Mouse (Mus musculus) lung, embryonic 14.5 days (tissue): ENCODE measurements at regions not wholly inside any gene's neighbourhood (a gene's known extent, or its start where the extent isn't known, plus 50 kb on each side); places are given as distances from the start of the nearest gene placed in this dataset.
"Not testable (repeated sequence)": the region's sequence is repeated elsewhere in the genome, so short reads cannot be mapped to it uniquely, and the experiment has no call there.

ENCODE experiments used
- ATAC-seq: fragments of 200-750 bp; cut with Nextera tagmentation; 2 replicates; pipeline ENCODE4 v1.8.0; 2017; ENCODE audit warnings: mild to moderate bottlenecking, moderate TSS enrichment, moderate library complexity; ENCODE audit not compliant: insufficient read depth
- DNase-seq: peaks from one replicate; pipeline ENCODE4 v3.0.0-alpha.2; 2015
- H3K27ac ChIP-seq: fragments of 300-500 bp; sonication (generic); 2 replicates; pipeline ENCODE4 v1.5.1; 2014; ENCODE audit warnings: low read depth, mild to moderate bottlenecking, moderate library complexity
- H3K27me3 ChIP-seq: fragments of 300-500 bp; sonication (generic); 2 replicates; pipeline ENCODE4 v1.6.1; 2014; ENCODE audit warnings: low read length, control low read depth; ENCODE audit not compliant: insufficient read depth
- H3K36me3 ChIP-seq: fragments of 300-500 bp; sonication (generic); 2 replicates; pipeline ENCODE4 v1.6.1; 2014; ENCODE audit warnings: control low read depth; ENCODE audit not compliant: insufficient read depth
- H3K4me1 ChIP-seq: fragments of 300-500 bp; sonication (generic); 2 replicates; pipeline ENCODE4 v1.6.1; 2014; ENCODE audit warnings: antibody characterized with exemption, control low read depth; ENCODE audit not compliant: insufficient read depth
- H3K4me2 ChIP-seq: fragments of 300-500 bp; sonication (generic); 2 replicates; pipeline ENCODE4 v1.6.1; 2014; ENCODE audit warnings: mild to moderate bottlenecking
- H3K4me3 ChIP-seq: fragments of 300-500 bp; sonication (generic); 2 replicates; pipeline ENCODE4 v1.5.1; 2014; ENCODE audit warnings: low read depth, low read length
- H3K9ac ChIP-seq: fragments of 300-500 bp; sonication (generic); 2 replicates; pipeline ENCODE4 v1.6.1; 2014
- H3K9me3 ChIP-seq: fragments of 300-500 bp; sonication (generic); 2 replicates; pipeline ENCODE4 v1.6.1; 2016; ENCODE audit warnings: low read depth, low read length, control low read depth
- CTCF ChIP-seq: IDR thresholded peaks from 2 replicates; pipeline ENCODE4 v1.5.1; 2016; ENCODE audit warnings: antibody characterized with exemption, low read depth
- WGBS: fragments of 180-500 bp; shearing (Covaris S2); extraction: QIAGEN DNeasy Blood & Tissue Kit; methylation state at CpG from one replicate; pipeline ENCODE4 v1.1.7; 2014; 5-methylcytosine and 5-hydroxymethylcytosine counted together

- H3K27me3 ChIP-seq = no peaks in the 10 kb centered on the region
- H3K9ac ChIP-seq = no peak overlapping the region
- no peak for ATAC-seq
- no peak for DNase-seq
- 85% methylated on average over 3 of the region's 3 CpGs for WGBS
- H3K36me3 ChIP-seq = no peaks in the 10 kb centered on the region
- no peaks in the 10 kb centered on the region for H3K4me1 ChIP-seq
- H3K9me3 ChIP-seq = no peaks in the 10 kb centered on the region; the same call in 1 of the 2 replicates
- H3K4me2 ChIP-seq = peak overlapping the region; percentile 41
- no peak overlapping the region for H3K4me3 ChIP-seq
- no peak for TF ChIP-seq CTCF
- no peak overlapping the region for H3K27ac ChIP-seq
These were observed 211.9 kb downstream of the Fgf9 start for GRCm38 (mm10) chr14:58282264-58282663.

DNA sequence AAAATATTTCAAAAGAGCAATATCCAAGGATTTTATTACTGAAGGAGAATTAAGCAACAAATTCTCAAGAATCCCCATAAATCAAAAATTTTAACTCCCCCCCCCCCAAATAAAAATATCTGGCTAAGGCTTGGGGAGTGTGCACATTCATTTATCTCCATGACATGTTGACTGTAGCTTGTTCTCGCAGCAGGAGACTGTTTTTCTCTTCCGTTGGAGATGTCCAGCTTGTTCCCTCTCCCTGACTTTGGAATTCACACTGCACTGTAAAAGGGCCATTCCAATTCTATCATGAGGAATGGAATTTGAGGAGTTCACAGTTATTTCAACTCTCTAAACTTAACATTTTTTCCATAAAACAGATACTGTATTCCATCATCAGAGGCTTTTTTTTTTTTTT is 204.1 kb downstream of the Fgf9 start:
- H3K4me3 ChIP-seq, H3K27me3 ChIP-seq, H3K4me1 ChIP-seq, H3K27ac ChIP-seq, H3K36me3 ChIP-seq, H3K9ac ChIP-seq, H3K9me3 ChIP-seq, ATAC-seq, DNase-seq, H3K4me2 ChIP-seq: not testable (repeated sequence)
- WGBS = 23% methylated on average over 2 of the region's 2 CpGs

GRCm38 (mm10) chr14:58273693-58274419 is 203.5 kb downstream of the Fgf9 start:
- ATAC-seq (peak; percentile 85), DNase-seq (peak; percentile 71)
- no peak overlapping the region for H3K9ac ChIP-seq
- H3K4me3 ChIP-seq = no peak overlapping the region
- H3K9me3 ChIP-seq = no peaks in the 10 kb centered on the region
- H3K4me1 ChIP-seq = 0 out of 2 replicates have a peak, but pooled peaks cover 4% of the 10 kb centered on the region
- H3K4me2 ChIP-seq = no peak overlapping the region
- H3K36me3 ChIP-seq = no peaks in the 10 kb centered on the region
- 0 out of 2 replicates have a peak, but pooled peaks have one; percentile 2 for TF ChIP-seq CTCF
- WGBS = 46% methylated on average over 10 of the region's 10 CpGs
- H3K27me3 ChIP-seq = no peaks in the 10 kb centered on the region
- no peak overlapping the region for H3K27ac ChIP-seq

GRCm38 (mm10) chr14:58265373-58265772 is 195.0 kb downstream of the Fgf9 start:
- H3K4me3 ChIP-seq = no peak overlapping the region
- no peaks in the 10 kb centered on the region for H3K27me3 ChIP-seq
- no peaks in the 10 kb centered on the region for H3K36me3 ChIP-seq
- no peak overlapping the region for H3K9ac ChIP-seq
- 7% methylated on average over 7 of the region's 7 CpGs for WGBS
- H3K4me2 ChIP-seq = no peak overlapping the region
- no peak overlapping the region for H3K27ac ChIP-seq
- no peaks in the 10 kb centered on the region for H3K9me3 ChIP-seq
- DNase-seq (peak; percentile 74), ATAC-seq (peak; percentile 71; the same call in 1 of the 2 replicates)
- TF ChIP-seq CTCF = no peak
- H3K4me1 ChIP-seq = peaks cover 10% of the 10 kb centered on the region; the same call in 1 of the 2 replicates

GRCm38 (mm10) chr14:58264401-58264800 is 194.1 kb downstream of the Fgf9 start:
- Histone ChIP-seq H3K4me1 (peaks cover 10% of the 10 kb centered on the region; the same call in 1 of the 2 replicates), H3K36me3 (no peaks in the 10 kb centered on the region), H3K9ac (no peak overlapping the region), H3K27me3 (no peaks in the 10 kb centered on the region), H3K4me2 (no peak overlapping the region), H3K27ac (no peak overlapping the region), H3K4me3 (no peak overlapping the region), H3K9me3 (no peaks in the 10 kb centered on the region)
- DNase-seq (no peak), ATAC-seq (no peak)
- no peak for TF ChIP-seq CTCF
- 72% methylated on average over 7 of the region's 7 CpGs for WGBS

- peak overlapping the region; percentile 42 for H3K27ac ChIP-seq
These were observed 183.1 kb downstream of the Fgf9 start for GRCm38 (mm10) chr14:58253369-58253968.

GRCm38 (mm10) chr14:58225869-58226268 is 155.5 kb downstream of the Fgf9 start:
- DNase-seq (no peak), ATAC-seq (no peak)
- H3K4me1 ChIP-seq = no peaks in the 10 kb centered on the region
- H3K4me3 ChIP-seq = no peak overlapping the region
- H3K27ac ChIP-seq = no peak overlapping the region
- H3K9ac ChIP-seq = no peak overlapping the region
- no peaks in the 10 kb centered on the region for H3K27me3 ChIP-seq
- H3K9me3 ChIP-seq = no peaks in the 10 kb centered on the region
- WGBS = 84% methylated on average over 1 of the region's 1 CpGs
- H3K36me3 ChIP-seq = no peaks in the 10 kb centered on the region
- H3K4me2 ChIP-seq = no peak overlapping the region
- no peak; the same call in 1 of the 2 replicates for TF ChIP-seq CTCF

More at GRCm38 (mm10) chr14:58253369-58253968, 183.1 kb downstream of the Fgf9 start:
- no peaks in the 10 kb centered on the region for H3K9me3 ChIP-seq
- no peak overlapping the region for H3K4me2 ChIP-seq
- no peak overlapping the region for H3K4me3 ChIP-seq
- 29% methylated on average over 3 of the region's 3 CpGs for WGBS
- DNase-seq = peak; percentile 91
- no peaks in the 10 kb centered on the region for H3K36me3 ChIP-seq
- peak; percentile 91 for ATAC-seq
- TF ChIP-seq CTCF = no peak
- H3K27me3 ChIP-seq = no peaks in the 10 kb centered on the region
- H3K4me1 ChIP-seq = no peaks in the 10 kb centered on the region
- no peak overlapping the region for H3K9ac ChIP-seq
